Mouse (Mus musculus): ENCODE data around the gene Treml1.

GRCm38 (mm10) chr17:48360462-48360861 is 746 bp downstream of the Treml1 start:
- TF ChIP-seq CTCF (conservative IDR thresholded peaks at IDR 0.05; ENCODE audit: low read length) (no peak), NANOG (IDR thresholded peaks at IDR 0.05; ENCODE audit: borderline replicate concordance, low read length) (no peak)
